Mouse (Mus musculus) c-Kit-positive CD71-negative TER-119-negative erythroid progenitor cells, embryonic 14.5 days (primary cell): Measurements from ENCODE around the gene Rin2.

Source experiments
- DNase-seq: peaks from one replicate; pipeline ENCODE4 v3.0.0-alpha.2; 2013; ENCODE audit warnings: low read depth

Gene Rin2

DNA sequence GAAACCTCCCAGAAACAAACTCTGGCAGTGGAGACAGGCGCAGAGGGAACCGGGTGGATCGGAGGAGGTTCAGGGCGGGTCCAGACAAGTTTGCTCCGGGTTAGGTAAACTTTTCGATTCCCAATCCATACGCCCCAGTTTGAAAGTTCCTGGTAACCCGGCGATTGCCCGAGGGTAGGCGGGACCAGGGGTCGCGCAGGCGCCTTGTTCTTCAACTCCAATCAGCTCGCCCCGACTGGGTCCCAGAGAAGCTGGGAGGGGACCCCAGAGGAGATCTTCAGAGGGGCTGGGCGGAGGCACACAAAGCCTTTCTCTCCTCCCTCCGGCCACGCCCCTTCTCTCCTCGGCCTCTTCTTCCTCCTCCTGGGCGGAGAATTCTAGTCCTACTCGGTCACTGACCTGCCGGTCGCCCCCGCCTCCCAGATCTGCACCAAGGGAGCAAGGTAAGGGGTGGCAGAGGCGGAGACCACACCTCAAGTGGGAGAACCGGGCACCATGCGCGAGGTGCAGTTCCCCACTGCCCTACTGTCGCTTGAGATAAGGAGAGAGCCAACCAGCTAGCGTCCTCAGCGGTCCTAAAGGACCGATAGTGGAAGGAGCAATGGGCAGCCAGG, at the start of gene Rin2:
Gene Rin2, plus strand, starts transcription at position 74 of the 614 bp plus-strand sequence.
- DNase-seq = peak; percentile 58

- DNase-seq = no peak
Measured at GRCm38 (mm10) chr2:145631123-145631798, 43.8 kb upstream of the Rin2 start.

DNA sequence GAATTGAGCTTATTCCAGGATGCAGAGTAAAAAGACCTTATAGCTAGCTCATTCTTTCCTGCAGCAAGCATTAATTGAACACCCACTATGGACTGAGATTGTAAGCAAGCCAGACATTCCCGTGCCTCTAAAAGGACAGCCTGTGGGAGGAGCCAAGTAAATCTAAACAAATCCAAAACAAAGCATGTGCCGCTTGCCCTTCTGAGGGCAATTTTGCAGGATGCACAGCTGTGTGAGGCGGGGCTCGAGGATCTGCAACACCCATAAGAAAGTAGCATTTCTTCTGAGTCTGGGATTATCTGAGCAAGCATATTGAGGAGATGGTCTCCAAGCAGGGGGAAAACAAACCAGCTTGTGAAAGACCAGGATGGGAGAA, 43.2 kb upstream of the Rin2 start:
- DNase-seq = no peak

DNA sequence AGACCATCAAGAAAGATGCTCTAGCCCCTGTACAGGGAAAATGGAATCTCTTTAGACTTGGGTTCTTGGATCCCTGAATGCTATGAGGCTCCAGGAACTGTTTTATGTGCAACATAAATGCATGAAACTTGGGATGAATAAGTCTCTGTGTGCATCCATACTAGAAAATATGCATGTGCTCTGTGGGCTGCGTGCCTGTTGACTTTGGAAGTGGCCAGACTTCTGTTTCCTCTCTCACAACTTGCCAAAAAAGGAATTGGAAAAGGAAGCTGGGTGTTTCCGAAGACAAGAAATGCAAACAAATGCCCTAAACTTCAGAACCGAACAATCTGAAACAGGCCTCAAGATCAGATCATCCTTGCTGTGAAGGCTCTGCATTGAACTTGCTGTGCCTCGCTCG, 41.2 kb upstream of the Rin2 start:
- no peak for DNase-seq

DNA sequence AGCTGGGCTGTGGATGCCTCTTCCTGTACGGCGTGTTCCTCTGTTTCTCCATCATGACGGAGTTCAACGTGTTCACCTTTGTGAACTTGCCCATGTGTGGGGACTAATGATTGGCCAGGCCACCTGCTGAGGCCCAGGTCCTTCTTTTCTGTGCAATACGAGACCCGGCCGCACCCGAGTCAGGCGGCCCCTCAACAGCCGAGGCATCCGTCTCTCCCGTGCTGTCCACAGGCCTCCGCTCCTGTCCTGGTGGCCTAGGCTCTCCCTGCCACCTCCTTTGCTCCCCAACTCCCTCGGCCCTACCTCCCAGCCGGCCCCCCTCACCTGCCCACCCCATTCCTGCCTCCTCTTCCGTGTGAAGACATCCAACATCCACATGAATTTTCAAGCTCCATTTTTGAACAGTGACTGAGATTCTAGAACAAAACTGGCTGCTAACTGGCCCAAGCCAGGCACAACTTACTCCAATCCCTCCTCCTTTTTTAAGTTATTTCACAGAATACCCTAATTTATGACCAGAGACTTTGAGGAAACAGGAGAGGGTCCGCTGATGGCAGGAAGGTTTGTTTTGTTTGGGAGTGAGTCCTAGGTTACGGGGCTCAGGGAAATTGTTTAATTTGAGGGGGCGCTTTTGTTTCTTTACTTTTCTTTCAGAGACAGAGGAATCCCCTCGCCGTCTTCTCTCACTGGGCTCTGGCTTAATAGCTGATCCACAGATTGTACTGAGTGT, 34.6 kb upstream of the Rin2 start:
- DNase-seq = no peak

- no peak for DNase-seq
Measured at GRCm38 (mm10) chr2:145655373-145655960, 19.5 kb upstream of the Rin2 start.

GRCm38 (mm10) chr2:145656121-145656520, 18.9 kb upstream of the Rin2 start:
- no peak for DNase-seq

DNA sequence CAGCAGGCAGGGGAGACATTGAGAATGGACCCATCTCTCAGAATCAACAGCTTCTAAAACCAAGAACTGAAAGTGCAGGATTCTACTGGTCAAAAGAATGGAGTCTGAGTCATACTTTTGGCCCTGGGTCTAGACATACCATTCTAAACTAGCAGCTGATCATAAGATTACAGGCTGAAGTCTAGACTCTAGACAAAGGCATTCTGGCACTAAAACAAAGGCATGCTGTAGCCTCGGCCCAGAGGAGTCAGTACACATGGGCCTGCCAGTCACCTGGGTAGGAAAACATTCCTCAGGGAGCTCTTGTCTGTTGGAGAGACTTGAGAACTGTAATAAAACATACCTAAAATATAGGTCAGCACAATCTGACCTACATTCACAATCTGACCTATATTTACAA, 18.3 kb upstream of the Rin2 start:
- no peak for DNase-seq

DNA sequence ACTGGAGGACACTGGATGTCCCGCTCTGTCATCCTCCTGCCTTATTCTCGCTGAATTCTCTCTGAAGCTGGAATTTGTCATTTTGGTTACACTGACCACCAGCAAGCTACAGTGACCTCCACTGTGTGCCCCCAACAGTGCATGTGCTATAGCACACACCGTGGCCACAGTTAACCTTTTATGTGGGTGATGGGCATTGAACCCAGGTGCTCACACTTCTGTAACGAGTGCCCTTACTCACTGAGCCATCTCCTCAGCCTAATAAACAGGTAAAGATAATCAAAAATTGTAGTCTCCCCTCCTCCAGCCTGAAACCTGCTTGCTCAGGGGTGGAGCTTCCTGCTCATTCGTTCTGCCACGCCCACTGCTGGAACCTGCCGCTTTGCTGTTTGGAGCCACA, 13.8 kb upstream of the Rin2 start:
- no peak for DNase-seq

DNA sequence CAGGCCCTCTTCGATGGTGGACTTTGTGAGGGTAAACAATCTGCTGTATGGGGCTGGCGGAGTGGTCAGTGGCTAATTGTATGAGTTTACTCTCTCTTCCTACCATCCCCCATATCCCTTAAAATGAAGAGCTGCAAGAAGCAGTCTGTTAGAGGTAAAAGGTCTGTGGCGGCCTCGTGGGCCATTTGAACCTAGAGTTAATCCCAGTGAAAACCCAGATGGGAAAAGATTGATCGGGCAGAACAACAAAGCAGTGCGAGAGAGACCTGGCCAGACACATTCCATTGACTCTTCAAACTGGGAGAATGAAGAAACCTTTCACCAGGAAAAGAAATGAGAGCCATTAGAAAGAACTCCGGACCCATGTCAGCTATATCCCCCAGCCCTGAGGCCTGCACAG, 11.1 kb upstream of the Rin2 start:
- no peak for DNase-seq

DNA sequence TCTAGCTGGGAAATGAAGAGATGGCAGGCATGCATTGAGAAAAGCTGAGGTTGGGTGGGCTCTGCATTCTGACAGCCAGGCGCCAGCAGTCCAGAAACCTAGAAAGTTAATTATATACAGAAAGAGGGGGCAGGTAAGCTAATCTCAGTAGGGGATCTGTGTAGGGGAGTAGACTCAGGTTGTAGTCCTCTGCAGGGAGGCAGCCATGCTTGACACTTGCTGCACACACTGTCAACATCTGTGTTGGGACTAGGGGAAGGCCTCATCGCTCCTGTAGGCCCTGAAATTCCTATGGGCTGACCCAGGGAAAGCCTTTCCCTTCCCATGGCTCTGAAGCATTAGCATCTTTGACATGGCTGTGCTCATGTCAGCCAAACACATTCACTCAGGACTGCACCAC, 10.7 kb upstream of the Rin2 start:
- no peak for DNase-seq

DNA sequence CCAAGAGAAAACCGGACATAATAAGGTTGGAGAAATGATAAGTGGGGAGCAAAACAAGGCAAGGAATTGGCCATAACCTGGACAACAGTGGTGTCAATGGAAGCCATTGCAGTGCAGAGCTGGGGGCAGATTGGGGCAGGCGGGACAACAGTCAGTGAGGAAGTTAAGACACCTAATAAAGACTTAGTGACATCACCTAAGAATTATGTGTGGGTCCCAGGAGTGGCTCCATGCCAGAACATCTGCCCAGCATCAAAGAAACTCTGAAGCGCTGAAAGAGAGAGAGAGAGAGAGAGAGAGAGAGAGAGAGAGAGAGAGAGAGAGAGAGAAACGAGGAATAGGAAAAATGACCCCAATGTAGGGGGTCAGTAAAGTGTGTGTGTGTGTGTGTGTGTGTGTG, 6.9 kb upstream of the Rin2 start:
- DNase-seq = no peak

DNA sequence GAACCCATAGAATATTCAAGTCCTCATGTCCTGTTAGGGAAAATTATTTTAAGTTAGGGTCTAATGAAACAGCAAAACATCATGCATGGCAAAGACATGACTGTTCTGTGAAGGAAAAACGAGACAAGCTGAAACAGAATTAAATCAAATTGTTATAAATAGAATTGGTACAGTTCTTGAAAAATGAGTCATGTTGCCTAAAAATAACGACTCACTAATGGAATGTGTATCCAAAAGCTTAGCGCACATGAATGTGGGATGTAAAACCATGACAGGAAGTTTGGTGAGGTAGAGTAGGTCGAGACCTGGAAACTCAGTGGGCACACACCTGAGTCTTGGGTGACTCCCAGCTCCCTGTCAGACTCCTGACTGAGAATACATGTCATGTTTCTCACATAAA, 4.9 kb upstream of the Rin2 start:
- DNase-seq = no peak

DNA sequence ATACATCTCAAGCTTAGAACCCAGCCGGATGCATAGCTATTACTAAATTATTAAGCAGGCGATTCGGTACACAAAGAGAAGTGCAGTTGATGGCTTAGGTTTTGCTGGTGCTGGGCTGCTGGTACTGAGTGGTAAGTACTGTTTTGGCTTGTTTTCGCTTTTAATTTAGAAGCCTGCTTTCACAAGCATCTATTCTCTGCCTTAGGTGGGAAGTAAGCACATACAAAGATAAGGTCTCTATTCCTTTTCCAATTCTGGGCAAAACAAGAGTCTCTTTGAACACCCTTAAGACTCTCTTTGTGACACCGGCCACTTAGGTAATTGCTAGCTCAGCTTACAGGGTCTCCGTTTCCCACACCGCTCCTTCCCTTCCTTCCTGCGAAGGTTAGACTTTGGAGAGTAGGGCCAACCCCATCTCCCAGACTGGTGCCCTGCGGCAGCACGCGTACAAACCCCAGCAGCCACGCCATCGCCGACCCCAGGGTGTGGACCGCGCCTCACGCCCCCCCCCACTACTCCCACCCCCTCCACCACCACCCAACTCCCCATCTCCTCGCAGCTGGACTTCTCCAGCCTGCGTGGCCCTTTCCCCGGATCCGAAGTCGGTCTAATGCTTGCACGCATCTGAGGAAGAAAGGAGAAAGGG, 396 bp upstream of the Rin2 start:
- no peak for DNase-seq

DNA sequence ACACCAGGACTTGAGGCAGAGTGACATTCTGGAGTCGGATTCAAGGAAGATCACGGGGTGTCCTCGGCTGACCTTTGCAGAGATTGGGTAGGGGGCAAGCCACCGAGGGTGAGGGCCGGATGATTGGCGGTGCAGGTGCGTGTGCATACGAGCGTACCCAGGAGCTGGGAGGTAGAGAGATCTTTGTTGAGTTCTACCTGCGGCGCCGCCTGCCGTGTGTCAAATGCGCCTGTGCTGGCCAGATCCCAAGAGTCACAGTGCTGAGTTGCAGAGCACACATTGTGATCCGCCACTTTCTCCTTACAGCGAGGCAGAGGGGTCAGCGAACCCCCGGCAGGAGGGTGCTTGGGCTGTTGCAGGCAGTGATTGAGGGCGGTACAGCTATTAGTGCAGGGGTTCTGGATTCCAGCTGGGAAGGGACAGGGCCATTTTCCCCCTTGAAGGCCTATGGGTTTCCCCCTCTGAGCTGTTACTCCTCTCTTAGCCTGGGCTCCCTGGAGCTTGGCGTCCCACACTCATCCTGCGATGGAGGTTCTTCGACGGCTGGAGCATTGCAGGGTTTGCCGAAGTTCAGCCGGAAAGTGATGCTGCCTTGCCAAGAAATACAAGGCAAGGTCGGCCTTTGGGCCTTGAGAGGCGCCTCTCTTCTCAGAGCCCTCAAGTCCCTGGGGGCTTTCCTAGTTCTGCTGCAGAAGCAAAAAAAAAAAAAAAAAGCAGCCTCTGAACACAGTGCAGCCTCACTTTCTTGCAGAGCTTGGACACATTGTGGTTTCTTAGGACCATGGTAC, 935 bp downstream of the Rin2 start:
- no peak for DNase-seq

GRCm38 (mm10) chr2:145676544-145676925, 1.5 kb downstream of the Rin2 start:
- no peak for DNase-seq

- no peak for DNase-seq
Measured at GRCm38 (mm10) chr2:145676936-145677335, 1.9 kb downstream of the Rin2 start.

GRCm38 (mm10) chr2:145680141-145680540, 5.1 kb downstream of the Rin2 start:
- no peak for DNase-seq

- DNase-seq = no peak
Measured at GRCm38 (mm10) chr2:145680762-145681161, 5.7 kb downstream of the Rin2 start.

DNA sequence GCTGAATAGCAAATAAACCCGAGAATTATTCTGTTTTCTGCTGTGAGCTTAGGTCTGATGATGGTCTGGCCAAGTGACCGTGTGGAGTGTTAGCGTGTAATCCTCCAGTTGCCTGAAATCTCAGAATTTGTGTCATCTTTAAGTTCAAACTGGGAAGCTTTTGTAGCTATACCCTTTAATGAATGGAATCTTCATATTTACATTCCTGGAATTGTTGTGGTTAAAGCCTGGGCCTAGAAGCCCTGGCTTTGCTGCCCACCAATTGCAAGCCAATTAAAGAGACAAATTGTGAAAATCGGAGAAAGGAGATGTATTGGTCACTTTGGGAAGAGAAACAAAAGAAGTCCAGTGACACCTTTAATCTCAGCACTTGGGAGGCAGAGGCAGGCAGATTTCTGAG, 6.6 kb downstream of the Rin2 start:
- DNase-seq = no peak

DNA sequence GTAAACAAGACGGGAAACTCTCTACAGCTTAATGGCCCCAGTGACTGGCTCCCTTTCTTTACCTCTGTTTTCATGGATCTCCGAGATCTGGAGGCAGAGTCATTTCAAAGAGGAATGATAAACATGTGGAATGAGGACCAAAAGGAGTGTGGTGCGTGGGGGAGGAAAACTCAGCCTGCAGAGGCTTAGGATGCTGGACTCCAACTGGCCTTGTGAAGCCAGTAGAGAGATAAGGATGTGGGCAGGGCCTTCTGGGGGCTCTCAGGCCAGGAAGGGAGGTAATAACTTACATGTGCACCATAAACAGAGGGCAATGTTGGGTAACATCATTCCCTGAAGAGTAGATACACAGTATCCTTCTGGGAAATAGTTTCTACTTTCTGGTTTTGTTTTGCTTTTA, 7.9 kb downstream of the Rin2 start:
- no peak for DNase-seq

DNA sequence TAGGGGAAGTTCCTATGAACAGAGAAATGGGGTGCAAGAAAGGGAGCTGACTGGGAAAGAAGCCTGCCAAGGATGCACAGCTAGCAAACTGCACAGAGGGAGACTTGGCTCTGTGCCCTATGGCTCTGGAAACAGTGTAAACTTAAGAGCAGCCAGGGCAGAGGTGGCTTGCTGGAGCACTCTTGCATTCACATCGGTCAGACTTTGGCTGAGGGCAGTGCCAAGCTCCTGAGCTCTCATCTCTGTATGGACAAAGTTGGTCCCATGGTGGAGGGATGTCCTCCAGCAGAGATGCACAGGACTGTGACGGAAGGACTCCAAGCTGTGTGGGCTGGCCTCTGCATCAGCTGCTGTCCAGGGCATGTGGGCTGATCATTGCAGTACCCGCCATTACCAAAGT, 8.5 kb downstream of the Rin2 start:
- DNase-seq = no peak
